Mouse (Mus musculus) liver, postnatal 0 days (tissue): ENCODE data around the gene Wnt9b. TPM values are rescaled to one million over a fixed set of nuclear protein-coding genes. Genes with fewer than 3 reads are reported as not detected.

Source experiments
- ATAC-seq: fragments of 200-750 bp; cut with Nextera tagmentation; 2 replicates; pipeline ENCODE4 v1.8.0; 2017; ENCODE audit warnings: mild to moderate bottlenecking, moderate library complexity
- DNase-seq: peaks from one replicate; pipeline ENCODE4 v3.0.0-alpha.2; 2016
- H3K27ac ChIP-seq: fragments of 300-500 bp; sonication (generic); 2 replicates; pipeline ENCODE4 v1.5.1; 2014; ENCODE audit warnings: antibody characterized with exemption, moderate library complexity, mild to moderate bottlenecking, low read depth
- H3K27me3 ChIP-seq: fragments of 300-500 bp; sonication (generic); 2 replicates; pipeline ENCODE4 v1.6.1; 2014; ENCODE audit warnings: low read length, control low read depth, mixed read lengths; ENCODE audit not compliant: insufficient read depth
- H3K36me3 ChIP-seq: fragments of 300-500 bp; sonication (generic); replicated peaks from 2 replicates; pipeline ENCODE4 v1.6.1; 2014; ENCODE audit warnings: mild to moderate bottlenecking, control low read depth, low read length, moderate library complexity, mixed read lengths; ENCODE audit not compliant: insufficient read depth
- H3K4me1 ChIP-seq: fragments of 300-500 bp; sonication (generic); 2 replicates; pipeline ENCODE4 v1.6.1; 2014; ENCODE audit warnings: antibody characterized with exemption, mild to moderate bottlenecking, control low read depth; ENCODE audit not compliant: insufficient read depth
- H3K4me2 ChIP-seq: fragments of 300-500 bp; sonication (generic); 2 replicates; pipeline ENCODE4 v1.6.1; 2014; ENCODE audit warnings: low read depth, mild to moderate bottlenecking, low read length, moderate library complexity, mixed read lengths
- H3K4me3 ChIP-seq: fragments of 300-500 bp; sonication (generic); 2 replicates; pipeline ENCODE4 v1.5.1; 2014; ENCODE audit warnings: low read depth, low read length
- H3K9ac ChIP-seq: fragments of 300-500 bp; sonication (generic); replicated peaks from 2 replicates; pipeline ENCODE4 v1.6.1; 2014; ENCODE audit warnings: mild to moderate bottlenecking, moderate library complexity
- H3K9me3 ChIP-seq: fragments of 300-500 bp; sonication (generic); 2 replicates; pipeline ENCODE4 v1.6.1; 2016; ENCODE audit warnings: mild to moderate bottlenecking, control low read depth, low read length, mixed read lengths
- CTCF ChIP-seq: sonication (generic); IDR thresholded peaks from 2 replicates; pipeline ENCODE4 v1.5.1; 2016; ENCODE audit warnings: antibody characterized with exemption, low read depth
- EP300 ChIP-seq: IDR thresholded peaks from 2 replicates; pipeline ENCODE4 v1.6.1; 2016; ENCODE audit warnings: antibody characterized with exemption, low read depth, mild to moderate bottlenecking
- WGBS: fragments of 180-500 bp; shearing (Covaris S2); extraction: QIAGEN DNeasy Blood & Tissue Kit; methylation state at CpG from one replicate; pipeline ENCODE4 v1.1.7; 2014; ENCODE audit not compliant: insufficient replicate concordance; 5-methylcytosine and 5-hydroxymethylcytosine counted together
- polyA plus RNA-seq: library from polyadenylated mRNA; unstranded; fragments of >200 nt; fragmentation: Nextera tagmentation; extraction: Ambion mirVana; gene quantifications from 2 replicates; pipeline ENCODE4 v1.2.1, GENCODE M21; 2015

Wnt9b gene
- 0.08 and 0.20 TPM in 2 replicates for polyA plus RNA-seq

DNA sequence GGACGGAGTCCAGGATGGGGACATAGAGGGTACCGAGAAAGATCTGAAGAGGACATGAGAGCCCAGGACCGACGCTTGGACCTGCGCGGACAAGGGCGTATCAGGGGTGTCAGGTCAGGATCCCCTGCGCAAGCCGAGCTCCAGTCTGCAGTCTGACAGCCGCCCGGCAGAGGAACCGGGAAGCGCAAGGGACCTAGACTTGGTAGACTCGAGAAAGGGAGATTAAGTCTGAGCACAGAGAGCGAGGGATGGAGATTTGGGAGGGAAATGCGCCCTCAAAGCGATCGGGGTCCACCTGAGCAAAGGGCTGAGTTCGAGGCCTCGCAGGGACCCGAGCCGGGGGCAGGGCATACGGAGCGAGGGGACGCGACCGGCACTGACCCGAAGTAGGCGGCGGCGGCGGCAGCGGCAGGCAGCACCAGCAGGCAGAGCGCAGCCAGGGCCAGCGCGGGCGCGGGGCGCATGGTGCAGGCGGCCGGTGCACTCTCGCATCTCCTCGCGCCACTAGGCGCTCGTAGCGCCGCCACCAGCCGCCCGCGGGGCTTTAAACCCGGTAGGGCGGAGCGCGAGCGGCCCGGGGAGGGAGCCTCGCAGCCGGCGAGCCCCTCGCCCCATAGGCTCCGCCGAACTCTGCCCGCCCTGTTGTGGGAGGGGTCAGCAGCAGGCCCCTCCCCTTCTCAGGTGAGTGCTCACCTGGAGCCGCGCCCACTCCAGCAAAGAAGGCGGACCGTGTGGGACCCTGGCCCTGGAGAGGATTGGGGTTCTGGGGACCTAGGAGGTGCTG lies at the start of gene Wnt9b:
Gene Wnt9b, minus strand, starts transcription at position 516 of the 784 bp plus-strand sequence.
- peaks cover 59% of the 10 kb centered on the region for H3K27me3 ChIP-seq
- TF ChIP-seq EP300 (no peak), CTCF (no peak)
- peak within 1 kb of the TSS; percentile 39 for H3K4me3 ChIP-seq
- no peak within 1 kb of the TSS for H3K27ac ChIP-seq
- peak within 1 kb of the TSS; percentile 72 for H3K4me2 ChIP-seq
- peak within 1 kb of the TSS; percentile 21 for H3K9ac ChIP-seq
- DNase-seq: peak; percentile 44
- ATAC-seq: peak; percentile 56
- H3K4me1 ChIP-seq: peaks cover 9% of the 10 kb centered on the region; the same call in 1 of the 2 replicates
- 2% methylated on average over 52 of the region's 68 CpGs for WGBS
- H3K9me3 ChIP-seq: no peaks in the 10 kb centered on the region
- no peaks in the 10 kb centered on the region for H3K36me3 ChIP-seq

DNA sequence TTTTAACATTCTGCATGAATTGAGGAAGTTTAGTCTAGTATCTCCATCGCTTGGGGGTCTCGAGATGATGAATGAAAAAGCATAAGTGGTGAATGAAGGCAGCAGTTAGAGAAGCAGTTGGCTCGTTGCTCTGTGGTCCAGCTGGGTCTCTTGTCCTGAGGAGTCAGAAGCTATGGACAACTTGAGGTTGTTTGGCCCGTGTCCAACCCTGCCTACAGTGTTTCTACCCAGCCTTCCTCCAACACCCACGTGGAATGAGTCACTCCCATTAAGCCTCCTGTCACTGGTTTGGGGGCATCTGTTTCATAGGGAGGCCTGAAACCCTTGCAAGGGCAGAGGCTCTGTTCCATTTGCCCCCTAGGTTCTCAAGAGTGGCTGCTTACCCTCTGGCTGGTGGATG lies 40.3 kb upstream of the Wnt9b start:
- DNase-seq (no peak), ATAC-seq (no peak)
- Histone ChIP-seq H3K4me3 (no peak overlapping the region), H3K27me3 (peaks cover 5% of the 10 kb centered on the region), H3K9ac (no peak overlapping the region), H3K36me3 (no peaks in the 10 kb centered on the region), H3K9me3 (no peaks in the 10 kb centered on the region), H3K4me2 (no peak overlapping the region), H3K27ac (no peak overlapping the region), H3K4me1 (no peaks in the 10 kb centered on the region)
- 56% methylated on average over 5 of the region's 5 CpGs for WGBS
- no peak for TF ChIP-seq EP300
- TF ChIP-seq CTCF: no peak

DNA sequence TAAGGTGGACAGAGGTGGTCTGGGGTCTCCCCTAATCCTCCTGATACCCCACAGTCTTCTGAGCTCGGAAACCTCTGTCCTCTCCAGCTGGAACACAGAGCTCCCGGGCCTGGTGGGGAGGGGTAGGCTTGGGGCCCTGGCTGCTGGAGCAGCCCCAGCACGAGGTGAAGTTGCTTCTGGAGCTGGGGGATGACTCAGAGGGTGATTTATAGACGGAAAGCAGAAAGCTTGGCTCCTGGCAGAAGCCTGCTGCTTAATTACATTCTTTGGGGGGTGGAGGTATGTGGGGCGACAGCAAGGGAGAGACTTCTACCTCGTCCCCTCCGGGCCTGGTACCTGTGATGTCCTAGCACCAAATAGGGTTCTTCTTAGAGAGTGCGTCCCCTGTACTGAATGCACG lies 30.5 kb upstream of the Wnt9b start:
- DNase-seq: no peak

DNA sequence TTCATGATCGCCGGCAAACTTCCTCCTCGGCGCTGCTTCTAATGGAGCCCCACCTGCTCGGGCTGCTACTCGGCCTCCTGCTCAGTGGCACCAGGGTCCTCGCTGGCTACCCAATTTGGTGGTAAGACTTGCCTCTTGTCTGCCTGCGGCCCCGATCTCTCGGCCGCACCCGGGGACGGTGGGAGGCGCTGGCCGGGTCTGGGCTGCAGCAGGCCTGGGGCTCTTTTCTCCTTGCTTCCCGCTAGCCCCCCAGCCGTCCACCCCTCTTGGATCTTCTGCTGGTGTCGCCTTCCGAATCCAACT lies 24.6 kb upstream of the Wnt9b start:
- Histone ChIP-seq H3K4me2 (no peak overlapping the region), H3K27ac (no peak overlapping the region), H3K4me1 (peaks cover 5% of the 10 kb centered on the region; the same call in 1 of the 2 replicates), H3K4me3 (0 out of 2 replicates have a peak overlapping the region, but pooled peaks have one; percentile 15), H3K27me3 (peaks cover 81% of the 10 kb centered on the region), H3K9me3 (no peaks in the 10 kb centered on the region), H3K36me3 (no peaks in the 10 kb centered on the region), H3K9ac (no peak overlapping the region)
- ATAC-seq (no peak), DNase-seq (no peak)
- WGBS: 2% methylated on average over 19 of the region's 19 CpGs
- no peak for TF ChIP-seq EP300
- TF ChIP-seq CTCF: no peak

More for the DNA sequence above, 30.5 kb upstream of the Wnt9b start:
- ATAC-seq: no peak
- no peaks in the 10 kb centered on the region for H3K36me3 ChIP-seq
- TF ChIP-seq EP300: no peak
- no peak for TF ChIP-seq CTCF
- no peak overlapping the region for H3K4me3 ChIP-seq
- H3K4me1 ChIP-seq: no peaks in the 10 kb centered on the region
- 55% methylated on average over 9 of the region's 9 CpGs for WGBS
- no peaks in the 10 kb centered on the region for H3K9me3 ChIP-seq
- no peak overlapping the region for H3K27ac ChIP-seq
- H3K27me3 ChIP-seq: peaks cover 23% of the 10 kb centered on the region
- no peak overlapping the region for H3K9ac ChIP-seq
- no peak overlapping the region for H3K4me2 ChIP-seq

DNA sequence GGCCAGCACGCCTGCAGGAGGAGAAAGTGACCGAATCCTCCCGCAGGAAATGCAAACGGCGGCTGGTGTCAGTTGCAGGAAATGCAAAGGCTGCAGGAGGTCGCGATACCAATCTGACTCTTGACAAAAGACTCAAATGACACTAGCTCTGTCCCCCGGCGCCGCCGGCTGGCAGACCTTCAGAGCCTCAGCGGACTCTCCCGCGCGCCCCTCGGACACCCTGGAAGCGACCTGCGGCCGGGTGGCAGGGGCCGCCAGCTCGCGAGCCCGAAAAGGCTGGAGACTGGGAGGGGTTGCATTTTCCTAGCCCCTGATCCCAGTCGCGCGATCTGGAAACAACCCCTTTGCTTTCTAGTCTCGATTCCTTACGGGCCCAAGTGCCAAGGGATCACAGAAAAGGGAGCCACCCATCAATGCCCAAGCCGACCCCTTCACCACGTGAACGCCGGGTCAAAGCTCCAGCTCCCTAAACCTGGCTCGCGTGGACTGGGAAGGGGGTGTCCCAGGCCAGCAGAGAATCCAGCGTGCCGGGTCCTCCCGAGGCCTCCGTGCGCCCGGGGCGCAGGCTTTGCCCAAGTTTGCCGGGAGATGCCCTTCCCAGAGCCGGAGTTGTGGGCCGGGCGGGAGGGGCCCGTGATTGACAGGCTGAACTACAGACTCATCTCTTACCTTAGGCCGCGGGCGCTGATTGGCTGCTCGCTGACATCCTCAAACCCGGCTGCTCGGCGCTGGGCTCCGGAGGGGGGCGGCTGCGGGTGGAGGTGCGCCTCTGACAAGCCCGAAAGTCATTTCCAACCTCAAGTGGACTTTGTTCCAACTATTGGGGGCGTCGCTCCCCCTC lies 24.0 kb upstream of the Wnt9b start, which contains the start of gene Wnt3:
Gene Wnt3, plus strand, starts transcription at position 764 of the 841 bp plus-strand sequence.
- Histone ChIP-seq H3K4me3 (peak within 1 kb of the TSS; percentile 15; the same call in 1 of the 2 replicates), H3K4me1 (peaks cover 5% of the 10 kb centered on the region; the same call in 1 of the 2 replicates), H3K27ac (no peak within 1 kb of the TSS), H3K36me3 (no peaks in the 10 kb centered on the region), H3K9ac (no peak within 1 kb of the TSS), H3K27me3 (peaks cover 81% of the 10 kb centered on the region), H3K9me3 (no peaks in the 10 kb centered on the region), H3K4me2 (no peak within 1 kb of the TSS; the same call in 1 of the 2 replicates)
- DNase-seq: no peak
- no peak for ATAC-seq
- under 1% methylated on average over 60 of the region's 60 CpGs for WGBS
- no peak for TF ChIP-seq CTCF
- TF ChIP-seq EP300: no peak
